Mouse (Mus musculus) limb, embryonic 11.5 days (tissue): ENCODE results near the gene Mtg1. TPM values are rescaled to one million over a fixed set of nuclear protein-coding genes. Genes with fewer than 3 reads are reported as not detected.

Experiments used
- polyA plus RNA-seq: library from polyadenylated mRNA; unstranded; fragments of >200 nt; fragmentation: Nextera tagmentation; extraction: Ambion mirVana; gene quantifications from 2 replicates; pipeline ENCODE4 v1.2.1, GENCODE M21; 2014

Gene Mtg1
- polyA plus RNA-seq, 1 experiment from 2014 or later, result 22.4 TPM

Other genes with a start within 250 kb of the Mtg1 start
- gene Kndc1, start 242.9 kb upstream of the Mtg1 start, polyA plus RNA-seq, result 0.06 TPM in 1 of 2 replicates, not detected in the other
- gene Utf1, start 193.8 kb upstream of the Mtg1 start, polyA plus RNA-seq, result 0.35 TPM in 1 of 2 replicates, not detected in the other
- 0.27 and 0.31 TPM in 2 replicates for gene 6430531B16Rik, start 158.8 kb upstream of the Mtg1 start, polyA plus RNA-seq
- gene Adam8, start 145.0 kb upstream of the Mtg1 start, polyA plus RNA-seq, result 1.9 and 2.1 TPM in 2 replicates
- 42.1 and 45.0 TPM in 2 replicates for gene Zfp511, start 101.2 kb upstream of the Mtg1 start, polyA plus RNA-seq
- 75.8 and 82.1 TPM in 2 replicates for gene Tubgcp2, start 100.9 kb upstream of the Mtg1 start, polyA plus RNA-seq
- 0.14 TPM in 1 of 2 replicates, not detected in the other for gene Msx3, start 88.5 kb upstream of the Mtg1 start, polyA plus RNA-seq
- gene Caly, start 55.0 kb upstream of the Mtg1 start, polyA plus RNA-seq, result 1.6 and 2.0 TPM in 2 replicates
- gene Prap1, start 44.2 kb upstream of the Mtg1 start, polyA plus RNA-seq, result not detected in 2 replicates
- gene Fuom, start 35.1 kb upstream of the Mtg1 start, polyA plus RNA-seq, result 16.6 and 17.4 TPM in 2 replicates
- 18.2 and 20.0 TPM in 2 replicates for gene Paox, start 21.8 kb upstream of the Mtg1 start, polyA plus RNA-seq
- gene Echs1, start 21.1 kb upstream of the Mtg1 start, polyA plus RNA-seq, result 188 and 195 TPM in 2 replicates
- not detected in 2 replicates for gene Sprn, start 17.3 kb downstream of the Mtg1 start, polyA plus RNA-seq
- gene Olfr522, start 27.2 kb downstream of the Mtg1 start, polyA plus RNA-seq, result not detected in 2 replicates
- not detected in 2 replicates for gene Olfr523, start 35.7 kb downstream of the Mtg1 start, polyA plus RNA-seq
- not detected in 2 replicates for gene Olfr524, start 68.4 kb downstream of the Mtg1 start, polyA plus RNA-seq
- gene Cd163l1, start 80.7 kb downstream of the Mtg1 start, polyA plus RNA-seq, result not detected in 2 replicates
- not detected in 2 replicates for gene 5830411N06Rik, start 109.7 kb downstream of the Mtg1 start, polyA plus RNA-seq
- gene Olfr525, start 183.3 kb downstream of the Mtg1 start, polyA plus RNA-seq, result not detected in 2 replicates
- gene Olfr527, start 196.5 kb downstream of the Mtg1 start, polyA plus RNA-seq, result not detected in 2 replicates
- not detected in 2 replicates for gene Olfr60, start 224.1 kb downstream of the Mtg1 start, polyA plus RNA-seq
- not detected in 2 replicates for gene Olfr530, start 238.8 kb downstream of the Mtg1 start, polyA plus RNA-seq